Mouse (Mus musculus): ENCODE results near the gene Dock11. TPM values are rescaled to one million over a fixed set of nuclear protein-coding genes. Genes with fewer than 3 reads are reported as not detected.

The Dock11 gene
- polyA plus RNA-seq, 1 experiment from 2014 or later = 17.9 TPM

DNA sequence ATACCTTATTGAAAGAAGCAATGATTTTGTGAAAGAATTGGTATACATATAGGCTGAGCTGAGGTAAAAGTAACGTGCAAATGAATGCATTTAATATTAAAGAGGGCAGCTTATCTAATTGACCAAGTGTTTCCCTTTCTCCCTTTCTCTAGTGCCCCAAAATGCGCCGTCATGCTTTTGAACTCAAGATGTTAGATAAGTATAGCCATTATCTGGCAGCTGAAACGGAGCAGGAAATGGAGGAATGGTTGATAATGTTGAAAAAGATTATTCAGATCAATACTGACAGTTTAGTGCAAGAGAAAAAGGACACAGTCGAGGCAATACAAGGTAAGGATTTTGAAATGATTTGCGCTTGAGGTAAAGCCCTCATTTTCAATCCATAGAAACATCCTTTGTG lies 74.5 kb downstream of the Dock11 start:
- Histone ChIP-seq H3K9me3 (replicated peaks) (no peaks in the 10 kb centered on the region), H3K27me3 (ENCODE audit: low read depth, poor library complexity, severe bottlenecking) (no peaks in the 10 kb centered on the region), H3K4me3 (no peak overlapping the region), H3K36me3 (no peaks in the 10 kb centered on the region), H3K27ac (replicated peaks) (no peak overlapping the region), H3K4me1 (no peaks in the 10 kb centered on the region)
- WGBS = 83% methylated on average over 6 of the region's 6 CpGs
- DNase-seq (ENCODE audit: low spot score) = no peak

DNA sequence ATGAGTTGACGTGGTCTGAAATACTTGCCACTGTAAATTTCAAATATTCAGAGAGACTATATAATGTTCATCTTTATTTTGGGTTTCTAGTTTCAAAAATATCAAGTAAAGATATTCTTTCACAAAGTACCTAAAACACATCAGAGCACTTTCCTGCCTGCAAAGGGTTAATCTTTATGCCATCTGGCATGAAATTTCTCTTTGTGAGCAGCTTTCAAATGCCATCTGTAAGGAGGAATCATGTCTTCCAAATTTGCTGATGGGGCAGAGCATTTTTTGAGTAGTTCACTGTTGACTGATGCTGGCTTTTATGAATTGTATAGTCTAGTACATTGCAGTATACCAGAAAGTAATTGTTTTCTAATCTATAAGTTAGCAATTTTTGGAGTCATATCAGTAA lies 80.6 kb downstream of the Dock11 start:
- no peak for DNase-seq (ENCODE audit: low spot score)
- Histone ChIP-seq H3K9me3 (replicated peaks) (no peaks in the 10 kb centered on the region), H3K27ac (replicated peaks) (no peak overlapping the region), H3K4me1 (no peaks in the 10 kb centered on the region), H3K36me3 (0 out of 2 replicates have a peak, but pooled peaks cover 2% of the 10 kb centered on the region), H3K4me3 (no peak overlapping the region), H3K27me3 (ENCODE audit: low read depth, poor library complexity, severe bottlenecking) (no peaks in the 10 kb centered on the region)
- WGBS = 91% methylated on average over 1 of the region's 1 CpGs

DNA sequence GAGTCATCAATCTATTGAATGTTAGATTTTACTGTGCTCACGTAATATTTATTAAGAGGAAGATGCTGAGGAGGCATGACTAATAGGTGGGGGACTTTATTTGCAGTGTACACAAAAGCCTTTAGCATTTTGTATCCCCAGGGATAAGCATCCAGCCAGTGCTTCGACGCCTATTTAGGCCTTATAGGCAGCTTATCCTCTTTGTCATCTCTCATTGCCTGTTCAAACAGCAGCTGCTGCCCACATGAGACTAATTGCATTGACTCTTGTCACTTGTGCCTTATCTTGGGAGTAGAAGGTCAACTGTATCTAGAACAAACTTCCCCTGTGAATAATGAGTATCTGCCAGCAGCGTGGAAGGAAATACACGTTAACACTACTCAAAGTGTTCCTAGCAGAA lies 88.0 kb downstream of the Dock11 start:
- Histone ChIP-seq H3K9me3 (replicated peaks) (no peaks in the 10 kb centered on the region), H3K4me3 (no peak overlapping the region), H3K27ac (replicated peaks) (no peak overlapping the region), H3K36me3 (0 out of 2 replicates have a peak, but pooled peaks cover 2% of the 10 kb centered on the region), H3K27me3 (ENCODE audit: low read depth, poor library complexity, severe bottlenecking) (no peaks in the 10 kb centered on the region), H3K4me1 (no peaks in the 10 kb centered on the region)
- DNase-seq (ENCODE audit: low spot score) = no peak
- WGBS = 72% methylated on average over 5 of the region's 5 CpGs

DNA sequence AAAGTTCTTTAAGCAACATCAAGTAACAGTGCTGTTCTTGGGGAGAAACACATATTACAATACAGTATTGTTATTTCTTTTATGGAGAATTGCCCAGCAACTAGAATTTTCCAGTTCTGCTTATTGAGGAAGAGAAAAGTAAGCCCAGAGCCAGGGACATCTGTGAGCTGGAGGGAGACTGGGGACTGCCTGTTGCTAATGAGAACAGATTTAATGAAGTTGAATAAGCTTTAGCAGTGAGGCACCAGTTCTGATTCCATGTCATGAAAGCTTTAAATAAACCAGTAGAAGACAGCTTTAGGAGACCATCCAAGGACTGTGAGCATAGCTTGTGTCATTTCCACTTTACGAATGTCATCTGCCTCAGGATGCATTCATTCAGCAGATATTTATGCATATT lies 99.3 kb downstream of the Dock11 start:
- WGBS = 94% methylated on average over 1 of the region's 1 CpGs
- Histone ChIP-seq H3K27me3 (ENCODE audit: low read depth, poor library complexity, severe bottlenecking) (no peaks in the 10 kb centered on the region), H3K27ac (replicated peaks) (no peak overlapping the region), H3K4me3 (no peak overlapping the region), H3K36me3 (no peaks in the 10 kb centered on the region), H3K9me3 (replicated peaks) (no peaks in the 10 kb centered on the region), H3K4me1 (no peaks in the 10 kb centered on the region)
- no peak for DNase-seq (ENCODE audit: low spot score)

GRCm38 (mm10) chrX:35990508-35991095 lies 102.0 kb downstream of the Dock11 start:
- DNase-seq (ENCODE audit: low spot score) = no peak
- WGBS = 82% methylated on average over 5 of the region's 5 CpGs

GRCm38 (mm10) chrX:35994226-35994625 lies 105.6 kb downstream of the Dock11 start:
- 88% methylated on average over 6 of the region's 6 CpGs for WGBS
- Histone ChIP-seq H3K36me3 (no peaks in the 10 kb centered on the region), H3K27me3 (ENCODE audit: low read depth, poor library complexity, severe bottlenecking) (no peaks in the 10 kb centered on the region), H3K9me3 (replicated peaks) (no peaks in the 10 kb centered on the region), H3K4me1 (peaks cover 7% of the 10 kb centered on the region; the same call in 1 of the 2 replicates), H3K4me3 (no peak overlapping the region), H3K27ac (replicated peaks) (no peak overlapping the region)
- DNase-seq (ENCODE audit: low spot score) = no peak

More at GRCm38 (mm10) chrX:35990508-35991095, 102.0 kb downstream of the Dock11 start:
- no peaks in the 10 kb centered on the region for H3K9me3 ChIP-seq (replicated peaks)
- no peaks in the 10 kb centered on the region for H3K27me3 ChIP-seq (ENCODE audit: low read depth, poor library complexity, severe bottlenecking)
- no peaks in the 10 kb centered on the region for H3K4me1 ChIP-seq
- H3K27ac ChIP-seq (replicated peaks) = no peak overlapping the region
- H3K4me3 ChIP-seq = no peak overlapping the region
- H3K36me3 ChIP-seq = no peaks in the 10 kb centered on the region

DNA sequence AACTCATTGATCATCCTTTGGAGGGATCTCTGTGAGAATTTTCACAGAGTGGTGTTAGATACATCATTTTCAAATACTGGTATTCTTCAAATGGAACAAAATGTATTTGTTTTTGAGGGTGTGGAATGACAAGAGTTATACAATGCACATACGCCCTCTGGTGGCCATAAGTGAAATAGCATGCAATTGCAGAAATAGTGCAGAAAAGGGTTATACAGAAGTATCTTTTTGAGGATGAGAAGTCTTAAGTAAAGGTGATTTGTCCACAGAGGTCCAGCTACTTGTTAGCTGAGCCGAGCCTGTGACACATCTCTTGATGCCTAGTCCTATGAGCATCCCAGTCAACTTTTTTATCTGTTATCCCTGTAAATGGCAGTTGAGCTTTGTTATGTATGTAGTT lies 108.4 kb downstream of the Dock11 start:
- H3K4me1 ChIP-seq = peaks cover 7% of the 10 kb centered on the region; the same call in 1 of the 2 replicates
- DNase-seq (ENCODE audit: low spot score) = peak; percentile 11
- no peaks in the 10 kb centered on the region for H3K36me3 ChIP-seq
- H3K27ac ChIP-seq (replicated peaks) = no peak overlapping the region
- H3K9me3 ChIP-seq (replicated peaks) = no peaks in the 10 kb centered on the region
- 20% methylated on average over 2 of the region's 2 CpGs for WGBS
- H3K27me3 ChIP-seq (ENCODE audit: low read depth, poor library complexity, severe bottlenecking) = no peaks in the 10 kb centered on the region
- H3K4me3 ChIP-seq = no peak overlapping the region

GRCm38 (mm10) chrX:35997793-35998419 lies 109.3 kb downstream of the Dock11 start:
- DNase-seq (ENCODE audit: low spot score) = no peak
- no peak overlapping the region for H3K27ac ChIP-seq (replicated peaks)
- no peak overlapping the region for H3K4me3 ChIP-seq
- H3K36me3 ChIP-seq = no peaks in the 10 kb centered on the region
- H3K9me3 ChIP-seq (replicated peaks) = no peaks in the 10 kb centered on the region
- peaks cover 7% of the 10 kb centered on the region; the same call in 1 of the 2 replicates for H3K4me1 ChIP-seq
- H3K27me3 ChIP-seq (ENCODE audit: low read depth, poor library complexity, severe bottlenecking) = no peaks in the 10 kb centered on the region
- WGBS = 57% methylated on average over 5 of the region's 5 CpGs

DNA sequence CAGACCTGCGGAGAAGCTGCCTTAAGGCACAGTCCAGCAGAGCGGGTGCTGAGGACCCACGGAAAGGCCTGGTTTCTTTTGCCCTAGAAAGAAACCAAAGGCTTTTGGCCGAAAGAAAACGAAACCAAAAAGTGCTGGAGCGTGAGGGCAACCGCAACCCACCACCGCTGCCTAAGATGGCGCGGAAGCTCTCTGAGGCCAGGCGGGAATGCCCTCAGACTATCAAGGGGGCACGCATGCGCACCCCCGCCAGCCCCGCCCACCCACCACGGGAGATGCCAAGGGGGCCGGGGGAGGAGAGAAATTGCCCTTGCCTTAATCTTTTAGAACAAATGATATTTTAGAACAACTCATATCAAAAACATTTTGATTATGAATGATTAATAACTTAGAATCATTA lies 137.0 kb downstream of the Dock11 start:
- H3K9me3 ChIP-seq (replicated peaks) = no peaks in the 10 kb centered on the region
- H3K4me3 ChIP-seq = no peak overlapping the region
- no peaks in the 10 kb centered on the region for H3K4me1 ChIP-seq
- no peak for DNase-seq (ENCODE audit: low spot score)
- H3K27ac ChIP-seq (replicated peaks) = no peak overlapping the region
- H3K27me3 ChIP-seq (ENCODE audit: low read depth, poor library complexity, severe bottlenecking) = no peaks in the 10 kb centered on the region
- WGBS = 82% methylated on average over 17 of the region's 17 CpGs
- H3K36me3 ChIP-seq = peaks cover 23% of the 10 kb centered on the region

DNA sequence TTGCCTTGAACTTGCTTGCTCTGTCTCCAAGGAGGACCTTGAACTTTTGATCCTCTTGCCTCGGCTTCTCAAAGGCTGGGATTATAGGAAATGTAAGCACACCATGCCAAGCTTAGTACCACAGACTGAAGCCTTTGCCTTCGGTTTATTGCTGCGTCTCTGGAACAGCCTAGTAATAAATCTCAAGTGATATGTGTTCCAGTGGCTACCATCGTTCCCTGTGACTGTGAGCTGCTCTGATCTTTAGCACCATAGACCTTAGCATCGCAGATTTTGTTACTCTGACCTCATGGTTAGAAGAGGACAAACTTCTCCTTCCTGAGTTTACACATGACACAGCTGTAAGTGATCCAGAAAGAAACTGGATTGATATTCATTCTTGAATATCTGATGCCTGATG lies 142.5 kb downstream of the Dock11 start:
- 90% methylated on average over 5 of the region's 5 CpGs for WGBS
- H3K27me3 ChIP-seq (ENCODE audit: low read depth, poor library complexity, severe bottlenecking) = no peaks in the 10 kb centered on the region
- no peak for DNase-seq (ENCODE audit: low spot score)
- no peak overlapping the region for H3K27ac ChIP-seq (replicated peaks)
- no peaks in the 10 kb centered on the region for H3K9me3 ChIP-seq (replicated peaks)
- H3K36me3 ChIP-seq = peaks cover 3% of the 10 kb centered on the region; the same call in 1 of the 2 replicates
- H3K4me3 ChIP-seq = no peak overlapping the region
- no peaks in the 10 kb centered on the region for H3K4me1 ChIP-seq

- DNase-seq (ENCODE audit: low spot score) = no peak
- H3K27ac ChIP-seq (replicated peaks) = no peak overlapping the region
- WGBS = 89% methylated on average over 8 of the region's 8 CpGs
- no peaks in the 10 kb centered on the region for H3K27me3 ChIP-seq (ENCODE audit: low read depth, poor library complexity, severe bottlenecking)
- H3K36me3 ChIP-seq = peaks cover 14% of the 10 kb centered on the region
- no peak overlapping the region for H3K4me3 ChIP-seq
- no peaks in the 10 kb centered on the region for H3K9me3 ChIP-seq (replicated peaks)
- H3K4me1 ChIP-seq = no peaks in the 10 kb centered on the region
Measured at GRCm38 (mm10) chrX:36034045-36034444, 145.4 kb downstream of the Dock11 start.

DNA sequence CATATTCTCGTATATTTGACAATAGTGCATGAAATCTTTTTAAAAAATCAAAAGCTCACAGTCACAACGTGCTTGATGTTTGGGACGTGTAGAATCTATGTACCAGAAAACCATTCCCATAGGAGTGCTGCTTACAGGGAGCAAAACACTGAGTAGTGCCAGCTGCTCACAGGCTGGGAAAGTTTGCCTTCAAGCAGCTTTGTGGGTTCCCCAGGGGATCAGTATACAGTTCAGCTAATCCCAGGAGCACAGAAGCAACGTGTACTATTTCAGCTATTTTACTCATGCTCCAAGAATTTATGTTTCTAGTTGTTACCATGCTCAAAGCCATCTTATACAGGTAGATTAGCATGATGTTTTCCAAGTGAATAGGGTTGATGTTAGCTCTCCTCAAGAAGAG lies 157.1 kb downstream of the Dock11 start:
- DNase-seq (ENCODE audit: low spot score) = no peak
- Histone ChIP-seq H3K36me3 (0 out of 2 replicates have a peak, but pooled peaks cover 5% of the 10 kb centered on the region), H3K4me1 (no peaks in the 10 kb centered on the region), H3K27ac (replicated peaks) (no peak overlapping the region), H3K9me3 (replicated peaks) (no peaks in the 10 kb centered on the region), H3K4me3 (no peak overlapping the region), H3K27me3 (ENCODE audit: low read depth, poor library complexity, severe bottlenecking) (no peaks in the 10 kb centered on the region)
- WGBS = 75% methylated on average over 4 of the region's 4 CpGs

- H3K27me3 ChIP-seq (ENCODE audit: low read depth, poor library complexity, severe bottlenecking) = no peaks in the 10 kb centered on the region
- no peaks in the 10 kb centered on the region for H3K4me1 ChIP-seq
- no peaks in the 10 kb centered on the region for H3K36me3 ChIP-seq
- H3K4me3 ChIP-seq = no peak overlapping the region
- WGBS = 96% methylated on average over 1 of the region's 1 CpGs
- H3K9me3 ChIP-seq (replicated peaks) = no peaks in the 10 kb centered on the region
- no peak for DNase-seq (ENCODE audit: low spot score)
- H3K27ac ChIP-seq (replicated peaks) = no peak overlapping the region
Measured at GRCm38 (mm10) chrX:36047451-36047850, 158.8 kb downstream of the Dock11 start.

Data from midbrain, embryonic 10.5 days (tissue).